Comparison of ENCODE assay signal across 13 mouse cellular contexts in genomic region chr2:48412683-48413440, GRCm38 (mm10).
A peak's percentile ranks its signal among the peaks of the same experiment; 100 is the strongest.
DNase-seq lines count a peak whose midpoint lies in the region; ATAC-seq lines count a peak whose summit lies in the region.
"Had no signal": no experiment of that assay in that cellular context is flagged by ENCODE, and none has a peak within 500 bp of the region (broad histone marks: within the 10 kb centered on the region; RNA-seq: fewer than 3 reads in every experiment).

No protein-coding gene starts in this region.

- no peaks in the 10 kb centered on the region for H3K27me3 ChIP-seq in embryonic facial prominence, embryonic 13.5 days
- no peaks in the 10 kb centered on the region for H3K27me3 ChIP-seq in embryonic facial prominence, embryonic 10.5 days (replicated peaks; ENCODE audit: low read depth, poor library complexity, severe bottlenecking)
- H3K27me3 ChIP-seq in intestine, embryonic 15.5 days (replicated peaks) = no peaks in the 10 kb centered on the region
- H3K27me3 ChIP-seq in kidney, embryonic 16.5 days (ENCODE audit: insufficient read depth, low read length) = no peaks in the 10 kb centered on the region
- H3K27me3 ChIP-seq in forebrain, embryonic 13.5 days = no peaks in the 10 kb centered on the region
- H3K27me3 ChIP-seq: hindbrain, embryonic 12.5 days; liver, embryonic 13.5 days; neural tube, embryonic 13.5 days had no signal

- no peaks in the 10 kb centered on the region for H3K9me3 ChIP-seq in embryonic facial prominence, embryonic 13.5 days
- no peaks in the 10 kb centered on the region for H3K9me3 ChIP-seq in embryonic facial prominence, embryonic 10.5 days
- H3K9me3 ChIP-seq in intestine, embryonic 15.5 days = no peaks in the 10 kb centered on the region
- no peaks in the 10 kb centered on the region for H3K9me3 ChIP-seq in kidney, embryonic 16.5 days (ENCODE audit: low read length)
- H3K9me3 ChIP-seq in forebrain, embryonic 13.5 days (replicated peaks) = no peaks in the 10 kb centered on the region
- H3K9me3 ChIP-seq: hindbrain, embryonic 12.5 days; liver, embryonic 13.5 days; neural tube, embryonic 13.5 days had no signal

- H3K9ac ChIP-seq in embryonic facial prominence, embryonic 13.5 days = no peak overlapping the region
- no peak overlapping the region for H3K9ac ChIP-seq in intestine, embryonic 15.5 days
- no peak overlapping the region for H3K9ac ChIP-seq in kidney, embryonic 16.5 days (replicated peaks; ENCODE audit: low read length)
- H3K9ac ChIP-seq in forebrain, embryonic 13.5 days = no peak overlapping the region
- H3K9ac ChIP-seq: hindbrain, embryonic 12.5 days; liver, embryonic 13.5 days; neural tube, embryonic 13.5 days had no signal

- H3K4me3 ChIP-seq in embryonic facial prominence, embryonic 13.5 days = no peak overlapping the region
- H3K4me3 ChIP-seq in embryonic facial prominence, embryonic 10.5 days = no peak overlapping the region
- no peak overlapping the region for H3K4me3 ChIP-seq in intestine, embryonic 15.5 days (replicated peaks)
- H3K4me3 ChIP-seq in kidney, embryonic 16.5 days (ENCODE audit: low read length) = no peak overlapping the region
- H3K4me3 ChIP-seq in forebrain, embryonic 13.5 days = no peak overlapping the region
- H3K4me3 ChIP-seq: hindbrain, embryonic 12.5 days; liver, embryonic 13.5 days; neural tube, embryonic 13.5 days had no signal

- 84% methylated on average over 4 of the region's 4 CpGs for WGBS in embryonic facial prominence, embryonic 13.5 days
- 74% methylated on average over 4 of the region's 4 CpGs for WGBS in embryonic facial prominence, embryonic 10.5 days
- WGBS in intestine, embryonic 15.5 days = 47% methylated on average over 4 of the region's 4 CpGs
- WGBS in kidney, embryonic 16.5 days = 59% methylated on average over 4 of the region's 4 CpGs
- WGBS in forebrain, embryonic 13.5 days = 79% methylated on average over 4 of the region's 4 CpGs

- H3K36me3 ChIP-seq in embryonic facial prominence, embryonic 13.5 days = no peaks in the 10 kb centered on the region
- no peaks in the 10 kb centered on the region for H3K36me3 ChIP-seq in embryonic facial prominence, embryonic 10.5 days (replicated peaks)
- H3K36me3 ChIP-seq in intestine, embryonic 15.5 days = no peaks in the 10 kb centered on the region
- H3K36me3 ChIP-seq in kidney, embryonic 16.5 days (ENCODE audit: insufficient read depth, low read length) = no peaks in the 10 kb centered on the region
- no peaks in the 10 kb centered on the region for H3K36me3 ChIP-seq in forebrain, embryonic 13.5 days (ENCODE audit: poor library complexity, severe bottlenecking)
- H3K36me3 ChIP-seq: hindbrain, embryonic 12.5 days; liver, embryonic 13.5 days; neural tube, embryonic 13.5 days had no signal

- no peaks in the 10 kb centered on the region for H3K4me1 ChIP-seq in embryonic facial prominence, embryonic 13.5 days
- peaks cover 7% of the 10 kb centered on the region; the same call in 1 of the 2 replicates for H3K4me1 ChIP-seq in embryonic facial prominence, embryonic 10.5 days
- no peaks in the 10 kb centered on the region for H3K4me1 ChIP-seq in intestine, embryonic 15.5 days (replicated peaks)
- H3K4me1 ChIP-seq in kidney, embryonic 16.5 days (ENCODE audit: insufficient read depth, low read length) = no peaks in the 10 kb centered on the region
- H3K4me1 ChIP-seq in forebrain, embryonic 13.5 days = peaks cover 4% of the 10 kb centered on the region; the same call in 1 of the 2 replicates
- H3K4me1 ChIP-seq: liver, embryonic 13.5 days had no signal

- H3K4me2 ChIP-seq in embryonic facial prominence, embryonic 13.5 days = no peak overlapping the region
- H3K4me2 ChIP-seq in intestine, embryonic 15.5 days (replicated peaks) = no peak overlapping the region
- no peak overlapping the region for H3K4me2 ChIP-seq in kidney, embryonic 16.5 days (replicated peaks; ENCODE audit: low read depth, low read length)
- H3K4me2 ChIP-seq in forebrain, embryonic 13.5 days = no peak overlapping the region
- H3K4me2 ChIP-seq: hindbrain, embryonic 12.5 days; liver, embryonic 13.5 days; neural tube, embryonic 13.5 days had no signal

- no peak for DNase-seq in embryonic facial prominence, embryonic 10.5 days (ENCODE audit: low spot score)
- peak; percentile 22 for DNase-seq in lung, postnatal 10 days
- no peak for DNase-seq in B cell, adult 2 months
- DNase-seq: cerebellum, adult 11 months; liver, embryonic 13.5 days; retina, postnatal 1 day had no signal

- H3K27ac ChIP-seq in embryonic facial prominence, embryonic 13.5 days = no peak overlapping the region
- H3K27ac ChIP-seq in embryonic facial prominence, embryonic 10.5 days (replicated peaks) = no peak overlapping the region
- H3K27ac ChIP-seq in intestine, embryonic 15.5 days = peak overlapping the region; percentile 60
- peak overlapping the region; percentile 56 for H3K27ac ChIP-seq in kidney, embryonic 16.5 days (ENCODE audit: low read length)
- no peak overlapping the region for H3K27ac ChIP-seq in forebrain, embryonic 13.5 days
- H3K27ac ChIP-seq: hindbrain, embryonic 12.5 days; liver, embryonic 13.5 days; neural tube, embryonic 13.5 days had no signal

- ATAC-seq in embryonic facial prominence, embryonic 13.5 days (ENCODE audit: insufficient number of reproducible peaks, insufficient read depth, low FRiP score, low TSS enrichment, low read depth) = 0 out of 2 replicates have a peak, but pooled peaks have one; percentile 37
- peak; percentile 88 for ATAC-seq in intestine, embryonic 15.5 days
- ATAC-seq in kidney, embryonic 16.5 days (ENCODE audit: low FRiP score, low TSS enrichment) = peak; percentile 97
- ATAC-seq in forebrain, embryonic 13.5 days = no peak
- ATAC-seq in inflammation-experienced regulatory T-cells, adult 6 months = no peak

Comparison
In these comparisons a context has a peak if more than half of its experiments do, and no peak if none do; other contexts are left out.
1. ATAC-seq: peak in embryonic facial prominence, embryonic 13.5 days (single experiment), intestine, embryonic 15.5 days (single experiment) and kidney, embryonic 16.5 days (single experiment); none in forebrain, embryonic 13.5 days (single experiment) and inflammation-experienced regulatory T-cells, adult 6 months (single experiment).
2. H3K27ac ChIP-seq: peak in intestine, embryonic 15.5 days (single experiment) and kidney, embryonic 16.5 days (single experiment); none in embryonic facial prominence, embryonic 13.5 days (single experiment), embryonic facial prominence, embryonic 10.5 days (single experiment) and forebrain, embryonic 13.5 days (single experiment).